Comparison of ENCODE assay signal across 12 mouse cellular contexts in the genomic region with DNA sequence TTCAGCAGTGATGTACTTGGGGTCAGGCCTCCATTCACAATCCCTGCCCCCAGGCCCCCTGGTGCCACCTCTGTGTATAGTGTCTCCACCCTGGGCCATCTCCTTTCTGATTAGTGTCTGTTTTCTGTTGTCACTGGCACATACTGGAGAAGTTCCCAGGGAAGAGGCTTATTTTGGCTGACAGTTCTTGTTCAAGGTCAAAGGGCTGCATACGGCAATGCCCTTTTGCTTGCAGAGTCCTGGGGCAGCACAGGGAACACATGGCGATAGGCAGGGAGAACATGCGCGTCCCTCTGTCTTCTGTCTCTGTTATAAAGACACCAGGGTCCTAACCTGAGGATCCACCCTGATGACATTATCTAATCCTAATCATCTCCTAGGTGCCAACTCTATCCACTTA.
DNase-seq lines count a peak whose midpoint lies in the region.
"Had no signal": no experiment of that assay in that cellular context is flagged by ENCODE, and none has a peak within 500 bp of the region (broad histone marks: within the 10 kb centered on the region; RNA-seq: fewer than 3 reads in every experiment).

No protein-coding gene starts in this region.

- peak; percentile 36 for DNase-seq in adrenal gland, adult 2 months
- DNase-seq in adrenal gland, postnatal 25 days = no peak
- peak; percentile 21 for DNase-seq in adrenal gland, postnatal 14 days
- no peak for DNase-seq in adrenal gland, adult 18-20 months (ENCODE audit: low spot score in 2 of 2)
- peak; percentile 5 for DNase-seq in ES-CJ7 (ENCODE audit: low read depth, low spot score)
- DNase-seq in heart, adult 8-10 months (ENCODE audit: low spot score) = no peak
- DNase-seq: cerebellum, adult 11-12 months; cerebellum, adult 2 months; cerebellum, adult 9-10 months; cerebellum, postnatal 10 days; cerebellum, postnatal 25 days; forebrain, postnatal 0 days had no signal

Comparison
In these comparisons a context has a peak if more than half of its experiments do, and no peak if none do; other contexts are left out.
1. DNase-seq: peak in adrenal gland, adult 2 months (single experiment), adrenal gland, postnatal 14 days (single experiment) and ES-CJ7 (single experiment); none in adrenal gland, postnatal 25 days (single experiment), adrenal gland, adult 18-20 months (0 of 2) and heart, adult 8-10 months (single experiment).